Mouse (Mus musculus) urinary bladder, postnatal 10 days (tissue): Measurements from ENCODE around the gene Mfsd10.

Source experiments
- DNase-seq: peaks from one replicate; pipeline ENCODE4 v3.0.0; 2022; ENCODE audit warnings: low spot score

Gene Mfsd10

DNA sequence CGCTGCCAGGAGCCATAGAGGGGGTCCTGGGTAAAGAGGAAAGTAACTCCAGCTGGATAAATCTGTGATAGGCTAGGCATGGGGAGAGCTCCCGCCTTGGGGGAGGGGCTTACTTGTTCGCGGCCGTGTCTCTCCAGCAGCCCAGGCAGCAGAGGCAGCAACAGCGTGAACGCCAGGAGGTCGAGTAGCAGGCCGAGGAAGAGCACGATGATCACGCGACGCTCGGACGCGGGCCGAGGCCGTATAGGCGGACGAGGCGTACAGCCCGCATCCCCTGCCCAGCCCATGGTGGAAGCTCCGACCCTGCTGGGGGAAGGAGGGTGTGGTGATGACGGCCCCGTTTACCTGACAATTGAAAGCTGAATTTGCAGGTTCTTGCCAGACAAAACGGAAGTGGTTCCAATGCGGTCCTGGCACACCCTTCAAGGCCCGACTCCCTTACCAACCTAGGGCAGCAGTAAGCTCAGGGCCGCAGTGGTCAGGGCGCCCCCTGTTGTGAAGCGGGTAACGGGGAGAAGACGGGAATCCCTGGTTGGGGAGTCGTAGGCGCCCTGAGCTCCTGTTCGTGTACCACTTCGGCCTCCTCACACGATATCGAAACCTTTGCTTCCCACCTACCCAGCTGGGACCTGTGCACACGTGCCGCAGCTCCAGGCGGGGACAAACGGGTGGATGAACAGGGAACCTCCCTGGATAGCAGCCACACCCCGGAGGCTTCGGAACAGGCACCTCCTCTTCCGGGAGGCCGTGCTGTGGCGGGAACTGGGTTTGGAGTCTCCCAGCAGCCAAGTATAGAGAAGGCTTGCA lies at the start of gene Mfsd10:
Mfsd10 (minus strand) TSS at position 732 of the 807 bp plus-strand sequence.
- DNase-seq = peak; percentile 20

GRCm38 (mm10) chr5:34670280-34670679 lies 33.3 kb upstream of the Mfsd10 start:
- no peak for DNase-seq

DNA sequence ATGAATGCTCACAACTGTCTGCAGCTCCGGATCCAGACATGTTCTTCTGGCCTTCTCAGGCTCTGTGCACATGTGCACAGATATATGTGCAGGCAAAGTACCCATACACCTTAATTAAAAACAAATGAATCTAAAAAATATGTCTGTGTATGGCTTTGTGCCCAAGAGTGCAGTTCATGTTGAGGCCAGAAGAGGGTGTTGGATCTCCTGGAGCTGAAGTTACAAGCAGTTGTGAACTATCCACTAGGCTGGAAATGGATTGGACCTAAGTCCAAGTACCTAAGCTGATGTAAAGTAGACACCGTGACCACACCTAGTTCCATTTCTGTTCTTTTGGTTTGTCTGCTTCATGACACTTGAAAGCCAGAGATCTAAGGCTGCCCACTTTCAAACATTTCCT lies 32.5 kb upstream of the Mfsd10 start:
- no peak for DNase-seq

- no peak for DNase-seq
Measured at GRCm38 (mm10) chr5:34663231-34663630, 26.2 kb upstream of the Mfsd10 start.

- DNase-seq = no peak
Measured at GRCm38 (mm10) chr5:34661909-34662308, 24.9 kb upstream of the Mfsd10 start.

- DNase-seq = no peak
Measured at GRCm38 (mm10) chr5:34660591-34661130, 23.6 kb upstream of the Mfsd10 start.

- peak; percentile 94 for DNase-seq
Measured at GRCm38 (mm10) chr5:34659686-34660590, 22.9 kb upstream of the Mfsd10 start, which contains the start of the genes Nop14 and Grk4. Nop14 (minus strand) TSS chr5:34660148. Grk4 (plus strand) TSS chr5:34660379.

DNA sequence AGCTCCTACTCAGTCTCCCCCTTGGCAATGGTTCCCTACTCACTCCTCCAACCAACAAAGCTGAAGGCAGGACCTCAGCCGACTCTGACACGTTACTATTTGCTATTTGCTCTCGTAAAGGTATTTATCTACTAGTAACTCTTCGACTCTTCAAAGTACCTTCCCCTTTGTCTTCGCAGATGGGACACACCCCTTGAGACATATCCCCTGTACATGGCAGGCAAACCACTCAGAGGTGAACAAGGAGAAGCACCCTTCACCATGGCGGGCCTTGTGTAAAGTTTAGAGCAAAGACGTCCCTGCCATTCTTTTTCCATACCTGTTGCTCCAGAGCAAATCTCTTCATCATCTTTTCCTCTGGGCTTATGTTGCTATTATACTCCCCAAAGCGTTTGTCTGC lies 20.5 kb upstream of the Mfsd10 start:
- no peak for DNase-seq

GRCm38 (mm10) chr5:34654881-34655280 lies 17.9 kb upstream of the Mfsd10 start:
- no peak for DNase-seq

DNA sequence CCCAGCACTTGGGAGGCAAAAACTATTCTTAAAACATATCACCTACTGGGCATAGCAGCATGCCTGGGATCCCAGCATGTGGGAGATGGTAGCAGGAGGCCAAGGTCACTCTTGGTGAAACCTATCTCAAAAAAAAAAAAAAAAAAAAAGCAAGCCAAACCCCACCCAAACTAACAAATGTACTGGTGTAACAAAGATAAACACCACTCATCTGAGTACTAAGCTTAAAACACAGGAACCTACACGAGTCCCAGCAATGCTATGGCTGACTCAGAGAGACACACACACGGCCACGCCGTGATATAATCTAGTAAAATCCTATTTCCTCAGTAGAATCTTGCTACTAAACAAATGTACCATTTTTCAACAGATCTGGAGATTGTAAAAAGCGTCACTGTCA lies 15.9 kb upstream of the Mfsd10 start:
- DNase-seq = no peak

- DNase-seq = no peak
Measured at GRCm38 (mm10) chr5:34647581-34647980, 10.6 kb upstream of the Mfsd10 start.

DNA sequence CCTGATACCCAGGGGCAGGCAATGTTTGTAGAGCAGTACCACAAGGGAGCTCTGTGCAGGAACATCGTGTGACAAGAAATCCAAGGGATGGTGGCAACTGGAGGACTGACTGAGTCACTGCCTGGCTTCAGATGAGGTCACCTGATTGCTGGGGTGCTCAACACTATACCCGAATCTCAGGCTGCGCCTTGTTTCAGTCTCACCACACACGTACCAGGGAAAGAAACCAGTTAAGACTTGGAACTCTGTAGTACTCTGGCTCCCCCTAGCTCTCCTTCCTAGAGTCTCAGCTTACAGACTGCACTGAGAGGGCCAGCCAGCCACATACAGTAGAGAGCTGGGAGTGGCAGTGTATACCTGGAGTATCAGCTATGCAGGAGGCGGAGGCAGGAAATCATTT lies 5.9 kb upstream of the Mfsd10 start:
- DNase-seq = no peak

DNA sequence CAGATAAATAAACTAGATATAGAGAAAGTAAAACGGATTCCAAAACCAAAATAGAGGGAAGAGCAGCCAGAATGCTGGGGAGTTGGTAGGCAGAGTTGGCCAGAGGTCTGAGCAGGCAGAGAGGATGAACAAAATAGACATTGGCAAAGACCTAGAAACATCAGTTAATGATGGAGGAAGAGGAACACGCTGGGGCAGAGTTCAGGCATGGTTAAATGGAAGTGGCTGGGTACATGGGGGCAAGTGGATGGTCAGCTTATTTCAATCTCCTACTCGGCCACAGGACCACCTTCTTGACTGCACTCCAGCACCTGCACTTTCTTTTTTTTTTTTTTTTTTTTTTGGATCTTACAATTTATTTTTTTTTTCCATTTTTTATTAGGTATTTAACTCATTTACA lies 5.0 kb upstream of the Mfsd10 start:
- no peak for DNase-seq

- no peak for DNase-seq
Measured at GRCm38 (mm10) chr5:34637591-34638156, 662 bp upstream of the Mfsd10 start.

DNA sequence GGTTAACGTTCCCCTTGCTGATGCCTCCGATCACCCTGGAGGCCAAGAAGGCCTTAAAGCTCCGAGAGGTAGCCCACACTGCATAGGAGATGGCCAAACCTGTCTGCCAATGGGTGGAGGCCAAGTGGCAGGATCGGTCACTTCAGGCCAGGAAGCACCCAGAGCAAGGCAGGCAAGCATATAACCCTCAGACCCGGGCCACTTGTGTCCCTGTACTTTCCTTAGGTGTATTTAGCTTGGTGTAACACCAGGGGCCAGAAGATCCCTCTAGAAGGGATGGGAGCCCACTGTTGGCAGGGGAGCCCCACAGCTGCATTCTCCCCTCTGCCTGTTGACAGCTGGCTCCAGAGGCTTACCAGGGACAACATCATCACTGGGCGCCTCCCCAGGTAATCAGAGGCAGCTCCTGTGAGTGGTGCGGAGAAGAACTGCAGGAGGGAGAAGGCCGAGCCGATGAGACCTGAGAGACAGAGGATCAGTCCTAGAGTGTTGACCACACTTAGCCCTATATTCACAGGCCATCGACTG lies 1.3 kb downstream of the Mfsd10 start:
- DNase-seq = no peak

GRCm38 (mm10) chr5:34634746-34635400 lies 2.1 kb downstream of the Mfsd10 start:
- no peak for DNase-seq

GRCm38 (mm10) chr5:34633641-34634040 lies 3.4 kb downstream of the Mfsd10 start:
- DNase-seq = no peak

GRCm38 (mm10) chr5:34632996-34633395 lies 4.0 kb downstream of the Mfsd10 start:
- no peak for DNase-seq

DNA sequence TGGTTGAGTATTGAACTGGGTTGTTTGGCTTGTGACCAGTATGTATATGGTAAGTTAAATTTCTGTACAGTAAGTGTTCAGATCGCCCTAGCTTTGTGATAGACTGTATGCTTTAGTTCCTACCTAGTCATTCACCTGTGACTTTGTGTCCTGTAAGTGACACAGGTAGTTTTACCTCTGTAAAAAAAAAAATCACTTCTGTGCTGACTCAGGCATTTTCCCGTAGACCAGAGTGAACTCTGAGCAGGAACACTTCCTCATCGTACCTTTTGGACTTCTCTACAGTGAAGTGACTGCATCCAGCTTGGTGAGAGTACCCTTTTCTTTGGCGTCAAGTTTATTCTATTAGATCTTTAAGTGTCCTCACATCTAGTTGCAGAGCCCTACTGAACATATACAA lies 27.0 kb downstream of the Mfsd10 start:
- DNase-seq = no peak

DNA sequence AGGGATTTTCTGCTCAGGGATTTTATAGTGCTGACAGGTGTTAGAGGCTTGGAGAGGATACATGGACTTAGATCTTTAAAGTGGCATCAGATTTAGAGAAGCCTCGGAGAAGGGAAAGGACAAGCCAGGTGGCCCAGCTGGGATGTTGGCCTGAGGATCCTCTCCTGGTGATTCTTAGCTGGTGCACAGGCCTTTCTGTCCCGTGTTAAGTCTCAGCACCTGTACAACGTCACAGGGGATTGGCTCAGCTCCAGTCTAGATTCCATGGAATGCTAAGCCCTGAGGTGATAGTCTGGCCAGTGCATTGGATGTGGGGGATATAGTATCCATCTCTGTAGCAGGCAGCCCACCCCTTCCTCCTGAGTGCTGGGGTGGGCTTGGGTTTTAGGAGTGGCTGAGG lies 28.8 kb downstream of the Mfsd10 start:
- DNase-seq = no peak

GRCm38 (mm10) chr5:34607100-34607880 lies 29.7 kb downstream of the Mfsd10 start:
- DNase-seq = no peak
